Mouse (Mus musculus): Measurements from ENCODE around the gene Src.

Gene Src

GRCm38 (mm10) chr2:157412497-157412896 lies 5.7 kb upstream of the Src start:
- DNase-seq (ENCODE audit: low spot score), result no peak

GRCm38 (mm10) chr2:157417229-157417628 lies 1.0 kb upstream of the Src start:
- no peak for DNase-seq (ENCODE audit: low spot score)

GRCm38 (mm10) chr2:157418609-157419071 lies 396 bp downstream of the Src start:
- DNase-seq (ENCODE audit: low spot score), result peak; percentile 27

DNA sequence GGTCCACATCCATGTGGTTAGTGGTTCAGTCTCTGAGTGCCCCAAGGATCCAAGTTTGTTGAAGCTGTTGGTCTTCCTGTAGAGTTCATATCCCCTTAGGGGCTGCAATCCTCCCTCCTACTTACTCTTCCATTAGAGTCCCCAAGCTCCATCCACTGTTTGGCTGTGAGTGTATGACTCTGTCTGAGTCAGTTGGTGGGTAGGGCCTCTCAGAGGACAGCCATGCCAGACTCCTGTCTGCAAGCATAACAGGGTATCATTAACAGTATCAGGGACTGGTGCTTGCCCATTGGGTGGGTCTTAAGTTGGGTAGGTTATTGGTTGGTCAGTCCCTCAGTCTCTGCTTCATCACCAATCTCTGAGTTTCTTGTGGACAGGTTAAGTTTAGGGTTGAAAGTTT lies 1.3 kb downstream of the Src start:
- DNase-seq (ENCODE audit: low spot score), result no peak

DNA sequence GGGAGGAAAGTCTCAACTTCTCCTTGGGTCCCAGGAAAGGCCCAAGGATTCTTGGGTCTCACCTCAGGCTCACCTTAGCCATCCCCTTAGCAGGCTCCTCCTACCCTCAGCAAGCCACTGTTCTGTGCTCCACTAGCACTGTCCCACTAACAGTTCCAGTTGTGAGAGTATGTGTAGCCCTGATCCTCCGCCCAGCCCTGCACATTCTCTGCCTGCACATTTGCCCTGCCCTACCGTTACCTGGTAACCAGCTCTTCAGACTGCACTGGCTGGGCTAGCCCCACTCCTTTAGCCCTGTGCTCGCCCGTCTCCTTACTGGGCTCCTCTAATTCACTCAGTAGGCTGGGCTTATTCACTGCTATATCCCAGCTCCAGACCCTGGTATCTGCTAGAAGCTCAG lies 2.2 kb downstream of the Src start:
- no peak for DNase-seq (ENCODE audit: low spot score)

GRCm38 (mm10) chr2:157422062-157422655 lies 3.9 kb downstream of the Src start:
- no peak for DNase-seq (ENCODE audit: low spot score)

- DNase-seq (ENCODE audit: low spot score), result peak; percentile 78
These were observed 4.8 kb downstream of the Src start for GRCm38 (mm10) chr2:157422854-157423705.

- peak; percentile 53 for DNase-seq (ENCODE audit: low spot score)
These were observed 5.5 kb downstream of the Src start for GRCm38 (mm10) chr2:157423706-157424125.

- peak; percentile 40 for DNase-seq (ENCODE audit: low spot score)
These were observed 6.1 kb downstream of the Src start for GRCm38 (mm10) chr2:157424126-157424903.

- DNase-seq (ENCODE audit: low spot score), result no peak
These were observed 6.8 kb downstream of the Src start for GRCm38 (mm10) chr2:157424904-157425642.

- no peak for DNase-seq (ENCODE audit: low spot score)
These were observed 7.4 kb downstream of the Src start for GRCm38 (mm10) chr2:157425643-157425988.

- DNase-seq (ENCODE audit: low spot score), result peak; percentile 45
These were observed 7.9 kb downstream of the Src start for GRCm38 (mm10) chr2:157426171-157426570.

- DNase-seq (ENCODE audit: low spot score), result no peak
These were observed 8.9 kb downstream of the Src start for GRCm38 (mm10) chr2:157427164-157427563.

DNA sequence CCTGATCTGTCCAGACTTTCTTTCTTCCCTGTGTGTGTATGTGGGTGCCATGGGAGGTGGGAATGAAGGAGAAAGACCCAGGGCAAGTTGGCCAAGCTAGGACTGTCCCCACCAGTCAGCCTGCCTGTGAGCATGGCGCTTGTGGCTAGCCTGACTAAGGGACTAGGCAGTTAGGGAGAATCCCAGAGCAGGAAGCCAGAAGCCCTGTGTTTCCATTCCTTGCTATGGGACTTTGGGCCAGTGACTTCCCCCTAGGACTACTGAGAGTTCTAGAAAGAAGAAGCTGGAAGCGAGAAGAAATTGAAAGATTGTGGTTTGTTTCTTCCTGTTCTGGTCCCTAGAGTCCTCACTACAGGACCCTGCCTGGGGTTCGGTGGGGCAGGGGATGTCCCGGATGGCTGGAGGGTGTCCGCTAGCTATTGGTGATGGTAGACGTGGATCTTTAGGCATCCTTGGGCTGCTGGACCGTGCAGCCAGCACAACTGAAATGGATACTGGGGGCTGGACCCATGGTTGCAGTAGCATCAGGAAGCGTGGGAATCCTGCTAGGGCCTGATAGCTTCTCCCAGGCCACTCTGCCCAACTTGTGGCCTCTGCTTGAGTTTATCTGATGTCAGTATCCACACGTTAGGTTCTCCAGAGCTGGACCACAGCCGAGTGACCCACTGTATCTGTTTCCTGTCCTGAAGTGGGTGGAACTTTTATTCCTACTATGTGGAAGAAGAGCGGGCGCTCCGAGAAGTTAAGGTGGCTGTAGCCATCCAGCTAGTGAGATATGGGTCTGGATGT lies 10.3 kb downstream of the Src start:
- no peak for DNase-seq (ENCODE audit: low spot score)

DNA sequence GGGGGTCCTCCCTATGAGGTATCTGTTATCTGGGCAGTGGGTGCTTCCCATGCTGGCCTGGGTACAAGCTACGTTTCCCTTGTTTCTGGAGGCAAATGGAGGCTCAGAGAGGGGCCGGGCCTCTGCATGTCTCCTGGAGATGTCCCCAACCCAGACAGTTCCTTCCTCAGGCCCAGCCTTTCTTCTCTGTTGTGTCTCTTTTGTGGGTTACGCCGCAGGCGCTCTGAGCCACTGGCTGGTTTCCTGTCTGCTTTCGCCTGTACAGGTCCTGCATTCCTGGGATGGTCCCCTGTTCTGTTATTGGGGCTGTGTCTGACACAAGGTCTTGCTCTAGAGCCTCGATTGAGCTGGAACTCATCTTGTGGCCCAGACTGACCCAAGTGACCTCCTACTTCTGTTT lies 11.5 kb downstream of the Src start:
- DNase-seq (ENCODE audit: low spot score), result no peak

- DNase-seq (ENCODE audit: low spot score), result no peak
These were observed 12.6 kb downstream of the Src start for GRCm38 (mm10) chr2:157430667-157431429.

DNA sequence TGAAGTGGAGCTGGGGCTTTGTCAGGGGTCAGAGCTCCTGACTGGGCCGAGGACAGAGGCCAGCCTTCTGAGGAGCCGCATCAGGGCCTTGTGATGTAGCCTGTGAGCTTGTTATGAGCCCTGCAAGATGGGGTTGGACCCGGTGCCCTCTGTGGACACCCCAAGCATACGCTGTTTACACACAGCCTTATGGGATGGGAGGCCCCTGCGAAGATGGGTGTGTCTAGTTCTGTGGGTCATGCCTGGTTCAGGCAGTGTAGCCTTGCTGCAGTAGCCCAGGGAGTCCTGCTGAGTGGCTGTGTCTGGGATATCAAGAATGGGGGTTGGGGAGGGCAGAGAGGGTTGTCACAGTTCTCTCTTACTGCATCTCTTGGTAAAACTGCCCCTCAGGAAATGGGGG lies 13.7 kb downstream of the Src start:
- DNase-seq (ENCODE audit: low spot score), result no peak

GRCm38 (mm10) chr2:157432476-157432875 lies 14.2 kb downstream of the Src start:
- DNase-seq (ENCODE audit: low spot score), result no peak

GRCm38 (mm10) chr2:157434041-157434440 lies 15.8 kb downstream of the Src start:
- DNase-seq (ENCODE audit: low spot score), result peak; percentile 25

- peak; percentile 34 for DNase-seq (ENCODE audit: low spot score)
These were observed 16.3 kb downstream of the Src start for GRCm38 (mm10) chr2:157434497-157434896.

Data from embryo, embryonic 10 days (tissue).